22 mouse cellular contexts compared by ENCODE assay signal in the genomic region with DNA sequence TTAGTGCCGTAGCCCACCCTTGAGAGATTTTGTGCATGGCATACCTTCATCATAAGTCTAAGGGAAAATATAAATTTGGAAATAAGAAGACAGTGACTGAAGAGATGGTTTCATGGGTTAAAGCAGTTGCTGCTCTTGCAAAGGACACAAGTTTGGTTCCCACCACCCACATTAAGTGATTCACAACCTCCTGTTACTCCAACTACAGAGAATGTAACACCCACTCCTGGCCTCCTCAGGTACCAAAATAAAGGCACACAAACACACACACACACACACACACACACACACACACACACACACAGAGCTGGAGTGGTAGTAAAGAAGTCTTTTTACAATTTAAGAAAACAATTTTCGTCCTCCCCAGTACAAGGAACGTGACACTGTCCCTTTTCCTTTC.
A peak's percentile ranks its signal among the peaks of the same experiment; 100 is the strongest.
DNase-seq lines count a peak whose midpoint lies in the region; TF ChIP-seq lines count a peak whose summit lies in the region.
"Had no signal": no experiment of that assay in that cellular context is flagged by ENCODE, and none has a peak within 500 bp of the region (broad histone marks: within the 10 kb centered on the region; RNA-seq: fewer than 3 reads in every experiment).

No protein-coding gene starts in this region.

- peak overlapping the region; percentile 83 for H3K9ac ChIP-seq in ES-E14 (ENCODE audit: insufficient read depth, low read depth, low read length, poor library complexity, severe bottlenecking)
- H3K9ac ChIP-seq: embryonic facial prominence, embryonic 15.5 days; heart, embryonic 15.5 days; hindbrain, embryonic 13.5 days had no signal

- peak; percentile 12 to 14 for DNase-seq in frontal cortex, postnatal 36 days (ENCODE audit: low spot score in 2 of 2)
- DNase-seq in frontal cortex, postnatal 14 days (ENCODE audit: low spot score in 2 of 2), result no peak
- DNase-seq in right cerebral cortex, adult 2 months (ENCODE audit: low spot score in 2 of 2), result peak; percentile 29 to 45
- no peak for DNase-seq in right cerebral cortex, postnatal 14 days
- no peak for DNase-seq in ES-E14 (ENCODE audit: low read depth, low spot score)
- DNase-seq in telencephalon, adult 2 months (ENCODE audit: low read depth, low spot score), result peak; percentile 11
- DNase-seq in urinary bladder, adult 2 months (ENCODE audit: low spot score), result no peak
- DNase-seq: adrenal gland, adult 8-10 months; adrenal gland, postnatal 36 days; cerebellum, adult 11 months; cerebellum, adult 8-10 months; cerebellum, postnatal 14 days; embryo, embryonic 11 days; gastrocnemius, postnatal 10 days; heart, adult 18-20 months; heart, postnatal 14 days had no signal

- H3K36me3 ChIP-seq in ES-E14 (ENCODE audit: control insufficient read depth, insufficient read depth, low read length, poor library complexity, severe bottlenecking), result no peaks in the 10 kb centered on the region
- H3K36me3 ChIP-seq: embryonic facial prominence, embryonic 15.5 days; forebrain, embryonic 10.5 days; heart, embryonic 10.5 days; heart, embryonic 15.5 days; hindbrain, embryonic 13.5 days had no signal

- peak overlapping the region; percentile 65 to 74 for H3K4me3 ChIP-seq in ES-E14 (ENCODE audit: insufficient read depth in 1 of 2, low read depth in 1 of 2, low read length in 2 of 2, poor library complexity in 1 of 2, severe bottlenecking in 1 of 2)
- H3K4me3 ChIP-seq: embryonic facial prominence, embryonic 15.5 days; erythroblast, embryonic 14.5 days; forebrain, embryonic 10.5 days; heart, embryonic 10.5 days; heart, embryonic 15.5 days; hindbrain, embryonic 13.5 days had no signal

- no peak overlapping the region; the same call in 1 of the 2 replicates for H3K27ac ChIP-seq in ES-E14 (ENCODE audit: insufficient read depth, low read depth, low read length, poor library complexity, severe bottlenecking)
- H3K27ac ChIP-seq: embryonic facial prominence, embryonic 15.5 days; forebrain, embryonic 10.5 days; heart, embryonic 10.5 days; heart, embryonic 15.5 days; hindbrain, embryonic 13.5 days had no signal

- H3K9me3 ChIP-seq in ES-E14 (ENCODE audit: control insufficient read depth, insufficient read depth, low read depth, low read length), result no peaks in the 10 kb centered on the region
- H3K9me3 ChIP-seq: embryonic facial prominence, embryonic 15.5 days; forebrain, embryonic 10.5 days; heart, embryonic 10.5 days; heart, embryonic 15.5 days; hindbrain, embryonic 13.5 days had no signal

- peaks cover 0 to 4% of the 10 kb centered on the region in 2 experiments; a peak in 1 of 4 replicates for H3K4me1 ChIP-seq in ES-E14 (ENCODE audit: control insufficient read depth in 2 of 2, insufficient read depth in 2 of 2, low read length in 2 of 2, poor library complexity in 1 of 2)
- H3K4me1 ChIP-seq: embryonic facial prominence, embryonic 15.5 days; forebrain, embryonic 10.5 days; heart, embryonic 10.5 days; heart, embryonic 15.5 days; hindbrain, embryonic 13.5 days had no signal

- in situ Hi-C loops in ES-E14 (cut with MboI; ENCODE audit: low sequenced_read_pairs in 2 of 2, unreplicated experiment in 2 of 2), result no loop called here

TF ChIP-seq in ES-E14, 5 proteins besides CTCF, POLR2A, EP300 and RAD21:
- TF ChIP-seq MAFK (IDR thresholded peaks at IDR 0.05; ENCODE audit: insufficient read depth, low read depth, low read length), result no peak
TF ChIP-seq in ES-E14: peak in this region for 0.

Comparison
In these comparisons a context has a peak if more than half of its experiments do, and no peak if none do; other contexts are left out.
1. DNase-seq: peak in frontal cortex, postnatal 36 days (2 of 2), right cerebral cortex, adult 2 months (2 of 2) and telencephalon, adult 2 months (single experiment); none in frontal cortex, postnatal 14 days (0 of 2), right cerebral cortex, postnatal 14 days (single experiment), ES-E14 (single experiment) and urinary bladder, adult 2 months (single experiment).